Mouse (Mus musculus) embryonic facial prominence, embryonic 12.5 days (tissue): ENCODE results near the gene Adprm. TPM values are rescaled to one million over a fixed set of nuclear protein-coding genes. Genes with fewer than 3 reads are reported as not detected.
"Not testable (repeated sequence)": the region's sequence is repeated elsewhere in the genome, so short reads cannot be mapped to it uniquely, and the experiment has no call there.

Experiments
- ATAC-seq: fragments of 200-750 bp; cut with Nextera tagmentation; 2 replicates; pipeline ENCODE4 v1.8.0; 2017; ENCODE audit not compliant: insufficient number of reproducible peaks, insufficient read depth, low FRiP score, low TSS enrichment
- H3K27ac ChIP-seq: fragments of 300-500 bp; sonication (generic); 2 replicates; pipeline ENCODE4 v1.5.1; 2016; ENCODE audit warnings: mild to moderate bottlenecking
- H3K27me3 ChIP-seq: fragments of 300-500 bp; sonication (generic); 2 replicates; pipeline ENCODE4 v1.6.1; 2016; ENCODE audit warnings: mild to moderate bottlenecking, moderate library complexity
- H3K36me3 ChIP-seq: fragments of 300-500 bp; sonication (generic); 2 replicates; pipeline ENCODE4 v1.6.1; 2016; ENCODE audit warnings: mild to moderate bottlenecking
- H3K4me1 ChIP-seq: fragments of 300-500 bp; sonication (generic); 2 replicates; pipeline ENCODE4 v1.6.1; 2016
- H3K4me2 ChIP-seq: fragments of 300-500 bp; sonication (generic); replicated peaks from 2 replicates; pipeline ENCODE4 v1.6.1; 2016; ENCODE audit warnings: mild to moderate bottlenecking, moderate library complexity
- H3K4me3 ChIP-seq: fragments of 300-500 bp; sonication (generic); 2 replicates; pipeline ENCODE4 v1.5.1; 2016; ENCODE audit warnings: mild to moderate bottlenecking
- H3K9ac ChIP-seq: fragments of 300-500 bp; sonication (generic); 2 replicates; pipeline ENCODE4 v1.6.1; 2016; ENCODE audit warnings: mild to moderate bottlenecking, moderate library complexity
- H3K9me3 ChIP-seq: fragments of 300-500 bp; sonication (generic); 2 replicates; pipeline ENCODE4 v1.6.1; 2016; ENCODE audit warnings: mild to moderate bottlenecking, moderate library complexity
- WGBS: fragments of 180-500 bp; shearing (Covaris S2); methylation state at CpG from one replicate; pipeline ENCODE4 v1.1.7; 2016; 5-methylcytosine and 5-hydroxymethylcytosine counted together
- polyA plus RNA-seq: library from polyadenylated mRNA; unstranded; fragments of >200 nt; fragmentation: Nextera tagmentation; extraction: Ambion mirVana; gene quantifications from 2 replicates; pipeline ENCODE4 v1.2.1, GENCODE M21; 2016

The Adprm gene
- 34.8 and 44.2 TPM in 2 replicates for polyA plus RNA-seq

- Histone ChIP-seq H3K9ac (peak within 1 kb of the TSS; percentile 84), H3K27me3 (no peaks in the 10 kb centered on the region), H3K4me3 (peak within 1 kb of the TSS; percentile 100), H3K9me3 (no peaks in the 10 kb centered on the region), H3K4me1 (peaks cover 9% of the 10 kb centered on the region), H3K27ac (peak within 1 kb of the TSS; percentile 83), H3K36me3 (peaks cover 24% of the 10 kb centered on the region), H3K4me2 (peak within 1 kb of the TSS; percentile 58)
- ATAC-seq = peak; percentile 89
- WGBS = under 1% methylated on average over 50 of the region's 50 CpGs
These were observed at the start of gene Adprm, which contains the start of gene Sco1 for GRCm38 (mm10) chr11:67052321-67052952. TSS of gene Adprm (minus strand) at chr11:67052594. TSS of gene Sco1 (plus strand) at chr11:67052670.

GRCm38 (mm10) chr11:67101713-67102112, 49.3 kb upstream of the Adprm start:
- Histone ChIP-seq H3K27ac (no peak overlapping the region), H3K9ac (no peak overlapping the region), H3K4me1 (0 out of 2 replicates have a peak, but pooled peaks cover 3% of the 10 kb centered on the region), H3K4me2 (no peak overlapping the region), H3K4me3 (no peak overlapping the region), H3K36me3 (no peaks in the 10 kb centered on the region), H3K9me3 (no peaks in the 10 kb centered on the region), H3K27me3 (no peaks in the 10 kb centered on the region)
- no peak for ATAC-seq
- 26% methylated on average over 8 of the region's 8 CpGs for WGBS

DNA sequence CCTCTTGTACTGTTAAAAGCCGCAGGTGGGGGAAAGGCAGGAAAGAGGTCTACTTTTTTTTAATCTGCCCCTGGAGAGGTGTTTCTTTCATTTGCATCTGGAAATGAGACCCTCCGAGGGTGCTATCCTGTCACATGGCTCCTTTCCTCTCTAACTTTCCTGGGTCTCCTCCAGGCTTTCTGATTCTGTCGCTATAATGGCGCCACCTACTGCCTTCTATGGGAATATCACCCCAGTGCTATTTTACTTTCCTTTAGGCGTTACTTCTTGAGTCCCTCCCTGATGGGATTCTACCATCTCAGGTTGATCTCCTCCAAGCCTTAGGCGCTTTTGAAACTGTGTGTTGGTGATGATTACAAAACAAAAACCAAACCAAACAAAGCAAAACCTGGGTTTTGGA, 47.8 kb upstream of the Adprm start:
- 32% methylated on average over 6 of the region's 6 CpGs for WGBS
- H3K36me3 ChIP-seq = no peaks in the 10 kb centered on the region
- no peak overlapping the region for H3K9ac ChIP-seq
- H3K4me1 ChIP-seq = no peaks in the 10 kb centered on the region
- ATAC-seq = no peak
- no peak overlapping the region for H3K4me3 ChIP-seq
- no peak overlapping the region for H3K4me2 ChIP-seq
- no peak overlapping the region for H3K27ac ChIP-seq
- no peaks in the 10 kb centered on the region for H3K27me3 ChIP-seq
- H3K9me3 ChIP-seq = no peaks in the 10 kb centered on the region

- Histone ChIP-seq H3K9ac (no peak overlapping the region), H3K36me3 (no peaks in the 10 kb centered on the region), H3K4me1 (no peaks in the 10 kb centered on the region), H3K9me3 (no peaks in the 10 kb centered on the region), H3K4me2 (no peak overlapping the region), H3K27ac (no peak overlapping the region), H3K4me3 (no peak overlapping the region), H3K27me3 (no peaks in the 10 kb centered on the region)
- ATAC-seq = no peak
- WGBS = 95% methylated on average over 16 of the region's 16 CpGs
These were observed 46.8 kb upstream of the Adprm start for GRCm38 (mm10) chr11:67099241-67099640.

DNA sequence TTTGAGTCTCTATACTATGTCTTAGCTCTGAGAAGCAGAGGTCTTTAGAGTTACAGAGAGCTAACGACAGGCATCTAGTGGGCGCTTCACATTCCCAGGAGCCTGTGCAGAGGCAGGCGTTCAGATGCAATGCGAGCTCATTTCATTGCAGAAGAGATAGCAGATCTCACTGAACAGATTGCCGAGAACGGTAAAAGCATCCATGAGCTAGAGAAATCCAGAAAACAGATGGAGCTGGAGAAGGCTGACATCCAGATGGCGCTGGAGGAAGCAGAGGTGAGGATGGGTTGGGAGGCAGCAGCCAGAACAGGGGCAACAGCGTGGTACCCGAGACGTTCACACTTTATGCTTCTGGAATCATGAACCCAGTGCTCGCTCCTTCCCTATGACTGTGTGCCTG, 46.0 kb upstream of the Adprm start:
- 84% methylated on average over 11 of the region's 11 CpGs for WGBS
- Histone ChIP-seq H3K4me1 (no peaks in the 10 kb centered on the region), H3K9ac (no peak overlapping the region), H3K4me3 (no peak overlapping the region), H3K4me2 (no peak overlapping the region), H3K27me3 (no peaks in the 10 kb centered on the region), H3K36me3 (no peaks in the 10 kb centered on the region), H3K9me3 (no peaks in the 10 kb centered on the region), H3K27ac (no peak overlapping the region)
- no peak for ATAC-seq

DNA sequence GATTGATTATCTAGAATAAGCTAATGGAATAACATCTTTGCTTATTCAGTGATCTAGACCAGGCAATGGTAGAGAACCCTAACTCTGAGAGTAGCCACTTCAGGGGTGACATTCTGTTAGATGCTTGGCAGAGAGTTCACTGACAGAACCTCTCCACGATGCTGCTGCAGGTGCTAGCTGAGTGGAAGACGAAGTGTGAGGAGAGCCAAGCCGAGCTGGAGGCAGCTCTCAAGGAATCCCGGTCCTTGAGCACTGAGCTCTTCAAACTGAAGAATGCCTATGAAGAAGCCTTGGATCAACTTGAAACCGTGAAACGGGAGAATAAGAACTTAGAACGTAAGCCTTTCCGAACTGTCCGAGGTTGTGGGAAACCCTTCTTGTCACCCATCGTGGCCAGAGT, 45.3 kb upstream of the Adprm start:
- no peaks in the 10 kb centered on the region for H3K9me3 ChIP-seq
- H3K36me3 ChIP-seq = no peaks in the 10 kb centered on the region
- no peak overlapping the region for H3K27ac ChIP-seq
- H3K4me1 ChIP-seq = no peaks in the 10 kb centered on the region
- no peak for ATAC-seq
- no peaks in the 10 kb centered on the region for H3K27me3 ChIP-seq
- no peak overlapping the region for H3K9ac ChIP-seq
- H3K4me2 ChIP-seq = no peak overlapping the region
- WGBS = 94% methylated on average over 10 of the region's 10 CpGs
- no peak overlapping the region for H3K4me3 ChIP-seq

GRCm38 (mm10) chr11:67094470-67094869, 42.1 kb upstream of the Adprm start:
- Histone ChIP-seq H3K9ac (no peak overlapping the region), H3K4me1 (no peaks in the 10 kb centered on the region), H3K9me3 (no peaks in the 10 kb centered on the region), H3K27ac (no peak overlapping the region), H3K36me3 (no peaks in the 10 kb centered on the region), H3K4me2 (no peak overlapping the region), H3K27me3 (0 out of 2 replicates have a peak, but pooled peaks cover 2% of the 10 kb centered on the region), H3K4me3 (no peak overlapping the region)
- no peak for ATAC-seq
- 79% methylated on average over 29 of the region's 29 CpGs for WGBS

GRCm38 (mm10) chr11:67093652-67094051, 41.3 kb upstream of the Adprm start:
- no peak overlapping the region for H3K4me2 ChIP-seq
- H3K36me3 ChIP-seq = no peaks in the 10 kb centered on the region
- ATAC-seq = no peak
- no peak overlapping the region for H3K9ac ChIP-seq
- H3K27ac ChIP-seq = no peak overlapping the region
- 0 out of 2 replicates have a peak, but pooled peaks cover 2% of the 10 kb centered on the region for H3K27me3 ChIP-seq
- H3K4me1 ChIP-seq = no peaks in the 10 kb centered on the region
- no peaks in the 10 kb centered on the region for H3K9me3 ChIP-seq
- 96% methylated on average over 5 of the region's 5 CpGs for WGBS
- H3K4me3 ChIP-seq = no peak overlapping the region

DNA sequence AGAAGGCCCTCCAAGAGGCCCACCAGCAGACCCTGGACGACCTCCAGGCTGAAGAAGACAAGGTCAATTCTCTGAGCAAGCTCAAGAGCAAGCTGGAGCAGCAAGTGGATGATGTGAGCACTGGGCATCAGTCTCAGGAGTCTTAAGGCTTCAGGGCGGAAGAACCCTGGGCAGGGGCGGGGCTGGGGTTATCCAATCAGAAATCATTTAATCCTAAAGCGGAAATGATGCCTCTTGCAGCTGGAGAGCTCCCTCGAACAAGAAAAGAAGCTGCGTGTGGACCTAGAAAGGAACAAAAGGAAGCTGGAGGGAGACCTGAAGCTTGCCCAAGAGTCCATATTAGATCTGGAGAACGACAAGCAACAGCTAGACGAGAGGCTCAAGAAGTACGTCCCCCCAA, 40.8 kb upstream of the Adprm start:
- H3K4me3 ChIP-seq = no peak overlapping the region

DNA sequence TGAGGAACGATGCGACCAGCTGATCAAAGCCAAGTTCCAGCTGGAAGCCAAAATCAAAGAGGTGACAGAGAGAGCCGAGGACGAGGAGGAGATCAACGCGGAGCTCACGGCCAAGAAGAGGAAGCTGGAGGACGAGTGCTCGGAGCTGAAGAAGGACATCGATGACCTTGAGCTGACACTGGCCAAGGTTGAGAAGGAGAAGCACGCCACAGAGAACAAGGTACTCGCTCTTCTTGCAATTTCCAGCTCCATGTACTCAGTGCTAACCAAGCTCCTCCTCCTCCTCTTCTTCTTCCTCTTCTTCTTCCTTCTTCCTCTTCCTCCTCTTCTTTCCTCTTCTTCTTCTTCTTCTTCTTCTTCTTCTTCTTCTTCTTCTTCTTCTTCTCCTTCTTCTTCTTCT, 40.0 kb upstream of the Adprm start:
- ATAC-seq, H3K9me3 ChIP-seq, H3K27ac ChIP-seq, H3K27me3 ChIP-seq, H3K4me3 ChIP-seq, H3K4me1 ChIP-seq, H3K36me3 ChIP-seq, H3K9ac ChIP-seq, H3K4me2 ChIP-seq: not testable (repeated sequence)
- WGBS = 85% methylated on average over 12 of the region's 12 CpGs

More for the DNA sequence above, 40.8 kb upstream of the Adprm start:
- H3K4me1 ChIP-seq = no peaks in the 10 kb centered on the region
- no peak overlapping the region for H3K4me2 ChIP-seq
- H3K36me3 ChIP-seq = no peaks in the 10 kb centered on the region
- 0 out of 2 replicates have a peak, but pooled peaks cover 2% of the 10 kb centered on the region for H3K27me3 ChIP-seq
- H3K9me3 ChIP-seq = no peaks in the 10 kb centered on the region
- WGBS = 81% methylated on average over 9 of the region's 9 CpGs
- H3K27ac ChIP-seq = no peak overlapping the region
- no peak for ATAC-seq
- no peak overlapping the region for H3K9ac ChIP-seq

DNA sequence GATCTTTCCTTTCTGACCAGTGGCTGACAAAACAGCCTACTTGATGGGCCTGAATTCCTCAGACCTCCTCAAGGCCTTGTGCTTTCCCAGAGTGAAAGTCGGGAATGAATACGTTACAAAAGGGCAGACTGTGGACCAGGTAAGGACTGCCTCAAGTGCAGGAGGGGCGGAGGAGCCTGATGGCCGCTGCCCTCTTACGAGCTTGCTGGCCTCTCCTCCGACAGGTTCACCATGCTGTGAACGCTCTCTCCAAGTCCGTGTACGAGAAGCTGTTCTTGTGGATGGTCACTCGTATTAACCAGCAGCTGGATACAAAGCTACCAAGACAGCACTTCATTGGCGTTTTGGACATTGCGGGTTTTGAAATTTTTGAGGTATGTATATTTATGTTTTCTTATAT, 34.8 kb upstream of the Adprm start:
- Histone ChIP-seq H3K4me1 (no peaks in the 10 kb centered on the region), H3K27ac (no peak overlapping the region), H3K4me3 (no peak overlapping the region), H3K4me2 (no peak overlapping the region), H3K36me3 (no peaks in the 10 kb centered on the region), H3K9ac (no peak overlapping the region), H3K9me3 (no peaks in the 10 kb centered on the region), H3K27me3 (peaks cover 20% of the 10 kb centered on the region; the same call in 1 of the 2 replicates)
- no peak for ATAC-seq
- WGBS = 83% methylated on average over 12 of the region's 12 CpGs

GRCm38 (mm10) chr11:67086467-67087164, 34.2 kb upstream of the Adprm start:
- H3K4me2 ChIP-seq = no peak overlapping the region
- H3K4me1 ChIP-seq = no peaks in the 10 kb centered on the region; the same call in 1 of the 2 replicates
- no peak overlapping the region for H3K27ac ChIP-seq
- no peak overlapping the region for H3K4me3 ChIP-seq
- no peak overlapping the region for H3K9ac ChIP-seq
- ATAC-seq = no peak
- no peaks in the 10 kb centered on the region for H3K9me3 ChIP-seq
- H3K36me3 ChIP-seq = no peaks in the 10 kb centered on the region
- H3K27me3 ChIP-seq = peaks cover 17% of the 10 kb centered on the region; the same call in 1 of the 2 replicates
- WGBS = 46% methylated on average over 9 of the region's 9 CpGs
